Mouse (Mus musculus): ENCODE data around the gene Vmn1r217.
"Not testable (repeated sequence)": the region's sequence is repeated elsewhere in the genome, so short reads cannot be mapped to it uniquely, and the experiment has no call there.

The Vmn1r217 gene

GRCm38 (mm10) chr13:23118126-23118525 lies at the start of gene Vmn1r217:
TSS of gene Vmn1r217 (minus strand) at chr13:23118226.
- DNase-seq (ENCODE audit: low spot score): not testable (repeated sequence)

DNA sequence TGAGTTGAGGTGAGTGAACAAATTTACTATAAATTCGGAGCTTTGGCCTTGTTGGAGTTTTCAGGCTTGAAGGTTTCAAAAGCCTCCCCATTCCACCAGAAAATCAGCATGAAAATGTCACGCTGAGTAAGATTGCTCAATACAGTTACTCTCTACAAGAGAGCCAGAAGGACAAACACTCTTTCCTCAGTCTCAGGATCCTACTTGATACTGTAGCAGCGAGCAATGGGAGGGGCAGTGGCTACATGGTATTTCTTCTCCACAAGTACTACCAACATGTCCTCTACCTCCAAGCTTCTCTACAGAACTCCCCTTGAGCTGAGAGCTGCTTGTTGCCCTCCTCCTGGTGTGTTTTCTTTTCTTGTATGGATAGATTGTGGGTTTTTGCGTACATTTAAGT lies 48.4 kb upstream of the Vmn1r217 start:
- DNase-seq (ENCODE audit: low spot score): not testable (repeated sequence)

DNA sequence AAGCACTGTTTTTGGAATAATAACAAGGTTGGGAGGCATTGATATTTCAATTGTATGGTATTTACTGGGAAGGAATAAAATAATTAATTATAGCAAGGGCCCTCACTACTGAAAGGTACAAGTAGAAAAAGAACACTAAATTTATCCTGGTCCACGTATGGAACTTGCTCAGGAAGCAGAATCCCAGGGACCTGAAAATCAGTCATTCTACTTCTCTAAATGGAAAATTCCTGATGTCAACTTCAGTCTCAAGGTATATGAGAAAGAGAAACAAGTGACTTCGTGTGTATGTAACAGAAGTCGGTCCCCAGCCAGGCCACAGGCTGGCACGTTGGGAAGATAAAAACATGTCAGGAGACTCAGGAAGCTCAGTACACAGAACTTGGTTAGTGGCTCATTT lies 41.0 kb upstream of the Vmn1r217 start, which contains the start of gene Vmn1r219:
TSS of gene Vmn1r219 (plus strand) at position 301 of the 400 bp plus-strand sequence.
- DNase-seq (ENCODE audit: low spot score): no peak

GRCm38 (mm10) chr13:23157848-23158247 lies 39.8 kb upstream of the Vmn1r217 start:
- peak; percentile 3 for DNase-seq (ENCODE audit: low spot score)

DNA sequence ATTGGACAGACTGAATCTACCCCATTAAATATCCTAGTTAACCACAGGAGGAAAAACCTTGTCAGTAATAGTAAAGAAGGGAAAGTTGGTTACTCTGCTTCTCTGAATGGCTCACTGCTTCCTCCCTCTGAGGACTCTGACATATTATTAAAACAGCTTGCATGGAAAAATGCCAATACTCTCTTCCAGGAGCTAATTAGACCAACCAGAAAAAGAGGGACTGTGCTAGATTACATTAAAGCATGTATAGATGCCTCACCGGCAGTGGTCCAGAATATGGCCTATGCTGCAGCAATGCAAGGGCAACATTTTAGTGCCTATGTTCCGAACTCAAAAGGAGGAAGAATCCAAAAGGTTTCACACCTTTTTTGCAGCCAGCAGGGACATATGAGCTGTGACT lies 20.9 kb upstream of the Vmn1r217 start:
- DNase-seq (ENCODE audit: low spot score): no peak

DNA sequence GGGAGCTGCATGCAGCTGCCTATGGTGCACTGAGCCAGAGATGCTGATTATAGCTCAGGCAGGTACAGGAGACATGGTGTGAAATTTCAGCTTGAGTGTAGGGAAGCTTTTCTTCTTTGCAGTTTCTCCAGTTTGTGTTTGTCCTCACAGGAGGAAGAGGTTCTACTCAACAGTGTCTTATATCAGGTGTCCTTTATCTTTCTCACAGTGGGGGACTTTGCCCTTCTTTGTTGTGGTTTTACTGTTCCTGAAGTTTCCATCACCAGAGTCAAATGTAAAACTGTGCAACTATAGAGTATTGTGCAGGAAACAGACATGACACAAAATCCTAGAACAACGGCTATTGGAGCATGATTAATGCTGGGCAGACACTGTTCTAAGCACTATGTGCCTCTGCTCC lies 15.5 kb upstream of the Vmn1r217 start:
- no peak for DNase-seq (ENCODE audit: low spot score)

DNA sequence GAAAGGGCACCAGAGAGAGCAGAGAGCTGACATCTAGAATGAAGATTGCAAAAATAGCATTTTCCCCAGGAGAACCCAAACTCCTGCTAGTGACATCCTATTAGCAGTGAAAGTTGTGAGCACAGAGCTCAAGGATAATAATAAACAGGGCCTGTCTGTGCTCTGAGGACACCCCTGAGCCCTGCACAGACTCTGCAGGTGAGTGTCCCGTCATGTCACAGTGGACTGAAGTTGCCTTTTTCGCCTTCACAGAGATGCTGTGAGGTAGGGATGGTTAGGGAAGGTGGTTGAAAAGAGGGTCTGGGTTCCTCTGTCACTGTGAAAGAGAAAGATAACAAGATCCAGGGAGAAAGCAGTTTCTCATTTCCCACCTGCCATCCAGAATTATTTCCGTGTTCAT lies 15.1 kb upstream of the Vmn1r217 start, which contains the start of gene Vmn1r218:
TSS of gene Vmn1r218 (plus strand) at position 57 of the 400 bp plus-strand sequence.
- no peak for DNase-seq (ENCODE audit: low spot score)

- no peak for DNase-seq (ENCODE audit: low spot score)
Measured at GRCm38 (mm10) chr13:23120611-23121010, 2.6 kb upstream of the Vmn1r217 start.

DNA sequence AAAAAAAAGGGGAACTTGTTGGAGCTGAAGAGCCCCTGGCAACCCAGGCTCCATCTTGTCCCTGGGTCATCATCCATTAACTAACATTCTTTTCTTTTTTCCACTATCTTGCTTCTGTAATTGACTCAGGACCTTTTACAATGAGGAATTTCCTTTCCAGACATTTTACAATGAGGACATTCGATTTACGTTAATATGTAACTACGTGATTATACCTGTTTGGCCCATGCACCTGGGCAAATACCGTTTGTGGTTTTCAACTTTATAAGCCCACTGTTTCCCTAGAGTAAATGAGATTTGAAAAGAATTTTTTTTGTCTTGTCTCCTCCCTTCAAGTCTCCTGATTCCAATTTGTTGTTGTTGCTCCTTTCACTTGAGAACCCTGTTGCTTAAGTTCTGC lies 23.6 kb downstream of the Vmn1r217 start:
- DNase-seq (ENCODE audit: low spot score): no peak

GRCm38 (mm10) chr13:23069312-23069711 lies 48.7 kb downstream of the Vmn1r217 start:
- no peak for DNase-seq (ENCODE audit: low spot score)

DNA sequence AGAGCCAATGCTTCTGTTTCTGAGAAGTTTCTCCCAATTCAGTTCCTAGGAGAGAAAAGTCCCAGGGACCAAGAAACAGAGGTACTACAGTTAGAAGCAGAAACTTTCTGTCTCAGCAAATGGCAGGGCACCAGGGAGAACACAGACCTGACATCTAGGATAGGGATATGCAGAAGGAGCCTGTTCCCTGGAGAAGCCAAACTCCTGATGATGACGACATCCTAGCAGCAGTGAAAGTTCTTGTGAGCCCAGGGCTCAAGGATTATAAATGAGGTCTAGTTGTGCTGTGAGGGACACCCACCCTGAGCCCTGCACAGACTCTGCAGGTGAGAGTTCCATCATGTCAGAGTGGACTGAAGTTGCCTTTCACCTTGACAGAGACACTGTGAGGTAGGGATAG lies 50.3 kb downstream of the Vmn1r217 start, which contains the start of gene Vmn1r215:
TSS of gene Vmn1r215 (plus strand) at position 301 of the 400 bp plus-strand sequence.
- no peak for DNase-seq (ENCODE audit: low spot score)

GRCm38 (mm10) chr13:23057778-23058177 lies 60.2 kb downstream of the Vmn1r217 start:
- no peak for DNase-seq (ENCODE audit: low spot score)
